Mouse (Mus musculus) heart, embryonic 16.5 days (tissue): Measurements from ENCODE around the gene Maml3. TPM values are rescaled to one million over a fixed set of nuclear protein-coding genes. Genes with fewer than 3 reads are reported as not detected.

Experiments
- ATAC-seq: fragments of 200-750 bp; cut with Nextera tagmentation; replicated peaks from 2 replicates; pipeline ENCODE4 v1.8.0; 2017; ENCODE audit warnings: moderate number of reproducible peaks; ENCODE audit not compliant: insufficient read depth, low FRiP score; ENCODE audit errors: extremely low read depth
- H3K27ac ChIP-seq: fragments of 300-500 bp; sonication (generic); 2 replicates; pipeline ENCODE4 v1.5.1; 2014; ENCODE audit warnings: mild to moderate bottlenecking, low read length, control low read depth, moderate library complexity
- H3K27me3 ChIP-seq: fragments of 300-500 bp; sonication (generic); 2 replicates; pipeline ENCODE4 v1.6.1; 2014; ENCODE audit warnings: low read length, mixed read lengths; ENCODE audit not compliant: control insufficient read depth, insufficient read depth
- H3K36me3 ChIP-seq: fragments of 300-500 bp; sonication (generic); 2 replicates; pipeline ENCODE4 v1.6.1; 2014; ENCODE audit not compliant: control insufficient read depth, insufficient read depth
- H3K4me1 ChIP-seq: fragments of 300-500 bp; sonication (generic); 2 replicates; pipeline ENCODE4 v1.6.1; 2014; ENCODE audit warnings: low read length, mixed read lengths; ENCODE audit not compliant: control insufficient read depth, insufficient read depth
- H3K4me2 ChIP-seq: fragments of 300-500 bp; sonication (generic); 2 replicates; pipeline ENCODE4 v1.6.1; 2014; ENCODE audit warnings: low read depth, mild to moderate bottlenecking, control low read depth, low read length
- H3K4me3 ChIP-seq: fragments of 300-500 bp; sonication (generic); 2 replicates; pipeline ENCODE4 v1.5.1; 2014; ENCODE audit warnings: mild to moderate bottlenecking, control low read depth, low read length
- H3K9ac ChIP-seq: fragments of 300-500 bp; sonication (generic); 2 replicates; pipeline ENCODE4 v1.6.1; 2014; ENCODE audit warnings: low read length, control low read depth
- H3K9me3 ChIP-seq: fragments of 300-500 bp; sonication (generic); replicated peaks from 2 replicates; pipeline ENCODE4 v1.6.1; 2016; ENCODE audit warnings: low read length; ENCODE audit not compliant: control insufficient read depth
- WGBS: fragments of 180-500 bp; shearing (Covaris S2); extraction: QIAGEN DNeasy Blood & Tissue Kit; methylation state at CpG from one replicate; pipeline ENCODE4 v1.1.7; 2014; 5-methylcytosine and 5-hydroxymethylcytosine counted together
- polyA plus RNA-seq: library from polyadenylated mRNA; unstranded; fragments of >200 nt; fragmentation: Nextera tagmentation; extraction: Ambion mirVana; gene quantifications from 2 replicates; pipeline ENCODE4 v1.2.1, GENCODE M21; 2015

Gene Maml3
- polyA plus RNA-seq, 1 experiment from 2014 or later, result 2.6 TPM

- Histone ChIP-seq H3K9ac (peak overlapping the region; percentile 23), H3K4me2 (peak overlapping the region; percentile 59), H3K27me3 (no peaks in the 10 kb centered on the region), H3K4me1 (peaks cover 49% of the 10 kb centered on the region), H3K4me3 (peak overlapping the region; percentile 21; the same call in 1 of the 2 replicates), H3K27ac (peak overlapping the region; percentile 88), H3K9me3 (no peaks in the 10 kb centered on the region), H3K36me3 (no peaks in the 10 kb centered on the region)
- ATAC-seq, result peak; percentile 33
- 11% methylated on average over 8 of the region's 8 CpGs for WGBS
Observed at GRCm38 (mm10) chr3:51727968-51728367, 376.9 kb downstream of the Maml3 start.

- no peak for ATAC-seq
- Histone ChIP-seq H3K36me3 (no peaks in the 10 kb centered on the region), H3K9me3 (no peaks in the 10 kb centered on the region), H3K27me3 (no peaks in the 10 kb centered on the region), H3K9ac (peak overlapping the region; percentile 23; the same call in 1 of the 2 replicates), H3K4me3 (no peak overlapping the region), H3K4me2 (peak overlapping the region; percentile 59; the same call in 1 of the 2 replicates), H3K4me1 (peaks cover 45% of the 10 kb centered on the region), H3K27ac (peak overlapping the region; percentile 88)
- 45% methylated on average over 3 of the region's 3 CpGs for WGBS
Observed at GRCm38 (mm10) chr3:51727487-51727886, 377.4 kb downstream of the Maml3 start.

- H3K9ac ChIP-seq, result no peak overlapping the region
- no peaks in the 10 kb centered on the region for H3K27me3 ChIP-seq
- ATAC-seq, result no peak
- WGBS, result 59% methylated on average over 6 of the region's 6 CpGs
- H3K4me3 ChIP-seq, result no peak overlapping the region
- H3K9me3 ChIP-seq, result no peaks in the 10 kb centered on the region
- H3K4me2 ChIP-seq, result no peak overlapping the region
- no peaks in the 10 kb centered on the region for H3K36me3 ChIP-seq
- H3K4me1 ChIP-seq, result peaks cover 45% of the 10 kb centered on the region
- H3K27ac ChIP-seq, result peak overlapping the region; percentile 37; the same call in 1 of the 2 replicates
Observed at GRCm38 (mm10) chr3:51726257-51726656, 378.6 kb downstream of the Maml3 start.

GRCm38 (mm10) chr3:51719982-51720381 is 384.9 kb downstream of the Maml3 start:
- H3K4me1 ChIP-seq, result peaks cover 23% of the 10 kb centered on the region
- WGBS, result 69% methylated on average over 1 of the region's 1 CpGs
- H3K27ac ChIP-seq, result no peak overlapping the region

GRCm38 (mm10) chr3:51719373-51719772 is 385.5 kb downstream of the Maml3 start:
- Histone ChIP-seq H3K27ac (no peak overlapping the region), H3K9ac (no peak overlapping the region), H3K27me3 (no peaks in the 10 kb centered on the region), H3K4me1 (peaks cover 18% of the 10 kb centered on the region), H3K9me3 (no peaks in the 10 kb centered on the region), H3K4me2 (no peak overlapping the region), H3K36me3 (no peaks in the 10 kb centered on the region), H3K4me3 (no peak overlapping the region)
- ATAC-seq, result peak; percentile 57; the same call in 1 of the 2 replicates
- WGBS, result 31% methylated on average over 3 of the region's 3 CpGs

More at GRCm38 (mm10) chr3:51719982-51720381, 384.9 kb downstream of the Maml3 start:
- no peak for ATAC-seq
- no peaks in the 10 kb centered on the region for H3K9me3 ChIP-seq
- H3K9ac ChIP-seq, result no peak overlapping the region
- no peaks in the 10 kb centered on the region for H3K27me3 ChIP-seq
- no peaks in the 10 kb centered on the region for H3K36me3 ChIP-seq
- H3K4me3 ChIP-seq, result no peak overlapping the region
- no peak overlapping the region for H3K4me2 ChIP-seq

GRCm38 (mm10) chr3:51717909-51718308 is 387.0 kb downstream of the Maml3 start:
- H3K36me3 ChIP-seq, result no peaks in the 10 kb centered on the region

GRCm38 (mm10) chr3:51717455-51717854 is 387.4 kb downstream of the Maml3 start:
- H3K4me3 ChIP-seq, result no peak overlapping the region
- no peaks in the 10 kb centered on the region for H3K9me3 ChIP-seq
- WGBS, result 64% methylated on average over 3 of the region's 3 CpGs
- H3K27me3 ChIP-seq, result no peaks in the 10 kb centered on the region
- no peak overlapping the region for H3K4me2 ChIP-seq
- no peak for ATAC-seq
- H3K9ac ChIP-seq, result no peak overlapping the region
- no peak overlapping the region for H3K27ac ChIP-seq
- H3K4me1 ChIP-seq, result peaks cover 27% of the 10 kb centered on the region
- H3K36me3 ChIP-seq, result no peaks in the 10 kb centered on the region

More at GRCm38 (mm10) chr3:51717909-51718308, 387.0 kb downstream of the Maml3 start:
- Histone ChIP-seq H3K9ac (no peak overlapping the region), H3K27me3 (no peaks in the 10 kb centered on the region), H3K27ac (no peak overlapping the region), H3K9me3 (no peaks in the 10 kb centered on the region), H3K4me1 (peaks cover 24% of the 10 kb centered on the region), H3K4me2 (no peak overlapping the region), H3K4me3 (no peak overlapping the region)
- WGBS, result 62% methylated on average over 4 of the region's 4 CpGs
- ATAC-seq, result no peak

GRCm38 (mm10) chr3:51714469-51714868 is 390.4 kb downstream of the Maml3 start:
- H3K4me2 ChIP-seq, result no peak overlapping the region
- H3K9me3 ChIP-seq, result no peaks in the 10 kb centered on the region
- no peak for ATAC-seq
- 77% methylated on average over 5 of the region's 5 CpGs for WGBS
- no peaks in the 10 kb centered on the region for H3K27me3 ChIP-seq
- H3K4me1 ChIP-seq, result peaks cover 34% of the 10 kb centered on the region
- no peak overlapping the region for H3K9ac ChIP-seq
- H3K27ac ChIP-seq, result no peak overlapping the region
- no peaks in the 10 kb centered on the region for H3K36me3 ChIP-seq
- no peak overlapping the region for H3K4me3 ChIP-seq

- Histone ChIP-seq H3K27ac (peak overlapping the region; percentile 35), H3K4me1 (peaks cover 38% of the 10 kb centered on the region)
Observed at GRCm38 (mm10) chr3:51713233-51713632, 391.6 kb downstream of the Maml3 start.

More at GRCm38 (mm10) chr3:51713233-51713632, 391.6 kb downstream of the Maml3 start:
- Histone ChIP-seq H3K4me3 (no peak overlapping the region), H3K36me3 (no peaks in the 10 kb centered on the region), H3K9me3 (no peaks in the 10 kb centered on the region), H3K27me3 (no peaks in the 10 kb centered on the region), H3K9ac (peak overlapping the region; percentile 46; the same call in 1 of the 2 replicates), H3K4me2 (peak overlapping the region; percentile 18)
- ATAC-seq, result no peak
- 26% methylated on average over 8 of the region's 8 CpGs for WGBS
